Mouse (Mus musculus): ENCODE results near the gene Celsr1.

Celsr1 gene

GRCm38 (mm10) chr15:85994906-85995608 is 38.5 kb downstream of the Celsr1 start:
- no peak for DNase-seq (ENCODE audit: low spot score)

- DNase-seq (ENCODE audit: low spot score), result no peak
Measured at GRCm38 (mm10) chr15:85993931-85994583, 39.5 kb downstream of the Celsr1 start.

GRCm38 (mm10) chr15:85993386-85993785 is 40.2 kb downstream of the Celsr1 start:
- no peak for DNase-seq (ENCODE audit: low spot score)

GRCm38 (mm10) chr15:85992125-85992495 is 41.5 kb downstream of the Celsr1 start:
- DNase-seq (ENCODE audit: low spot score), result no peak

GRCm38 (mm10) chr15:85991453-85992124 is 42.0 kb downstream of the Celsr1 start:
- no peak for DNase-seq (ENCODE audit: low spot score)

- no peak for DNase-seq (ENCODE audit: low spot score)
Measured at GRCm38 (mm10) chr15:85990696-85991443, 42.7 kb downstream of the Celsr1 start.

GRCm38 (mm10) chr15:85987896-85988295 is 45.7 kb downstream of the Celsr1 start:
- DNase-seq (ENCODE audit: low spot score), result no peak

- DNase-seq (ENCODE audit: low spot score), result no peak
Measured at GRCm38 (mm10) chr15:85986170-85986569, 47.4 kb downstream of the Celsr1 start.

GRCm38 (mm10) chr15:85985601-85986000 is 48.0 kb downstream of the Celsr1 start:
- DNase-seq (ENCODE audit: low spot score), result no peak

- no peak for DNase-seq (ENCODE audit: low spot score)
Measured at GRCm38 (mm10) chr15:85983131-85983530, 50.4 kb downstream of the Celsr1 start.

- DNase-seq (ENCODE audit: low spot score), result no peak
Measured at GRCm38 (mm10) chr15:85982416-85982775, 51.2 kb downstream of the Celsr1 start.

- DNase-seq (ENCODE audit: low spot score), result no peak
Measured at GRCm38 (mm10) chr15:85981768-85982415, 51.7 kb downstream of the Celsr1 start.

- DNase-seq (ENCODE audit: low spot score), result peak; percentile 45
Measured at GRCm38 (mm10) chr15:85977086-85977485, 56.5 kb downstream of the Celsr1 start.

- DNase-seq (ENCODE audit: low spot score), result no peak
Measured at GRCm38 (mm10) chr15:85975746-85976145, 57.8 kb downstream of the Celsr1 start.

GRCm38 (mm10) chr15:85971596-85971995 is 62.0 kb downstream of the Celsr1 start:
- DNase-seq (ENCODE audit: low spot score), result no peak

GRCm38 (mm10) chr15:85970441-85970840 is 63.1 kb downstream of the Celsr1 start:
- DNase-seq (ENCODE audit: low spot score), result no peak

- peak; percentile 44 for DNase-seq (ENCODE audit: low spot score)
Measured at GRCm38 (mm10) chr15:85969707-85970153, 63.8 kb downstream of the Celsr1 start.

- DNase-seq (ENCODE audit: low spot score), result no peak
Measured at GRCm38 (mm10) chr15:85969291-85969690, 64.3 kb downstream of the Celsr1 start.

- no peak for DNase-seq (ENCODE audit: low spot score)
Measured at GRCm38 (mm10) chr15:85966032-85966431, 67.5 kb downstream of the Celsr1 start.

GRCm38 (mm10) chr15:85963279-85963840 is 70.2 kb downstream of the Celsr1 start:
- DNase-seq (ENCODE audit: low spot score), result no peak

- no peak for DNase-seq (ENCODE audit: low spot score)
Measured at GRCm38 (mm10) chr15:85962691-85963090, 70.9 kb downstream of the Celsr1 start.

GRCm38 (mm10) chr15:85961651-85962050 is 71.9 kb downstream of the Celsr1 start:
- DNase-seq (ENCODE audit: low spot score), result no peak

Data from ovary, postnatal 36 days (tissue).